Mouse (Mus musculus): ENCODE measurements around the gene Orc2. TPM values are rescaled to one million over a fixed set of nuclear protein-coding genes. Genes with fewer than 3 reads are reported as not detected.

The Orc2 gene
- polyA plus RNA-seq, 1 experiment from 2014 or later, result 11.6 TPM

- no peak overlapping the region for H3K4me2 ChIP-seq (replicated peaks; ENCODE audit: low read depth)
- no peak for DNase-seq (ENCODE audit: low spot score)
- 51% methylated on average over 2 of the region's 2 CpGs for WGBS
- ATAC-seq (ENCODE audit: low FRiP score, low TSS enrichment), result peak; percentile 70; the same call in 1 of the 2 replicates
- no peaks in the 10 kb centered on the region for H3K4me1 ChIP-seq (replicated peaks; ENCODE audit: control insufficient read depth, insufficient read depth)
- no peak overlapping the region for H3K27ac ChIP-seq (replicated peaks)
- peaks cover 19% of the 10 kb centered on the region for H3K36me3 ChIP-seq (ENCODE audit: control insufficient read depth, insufficient read depth, low read length)
- no peaks in the 10 kb centered on the region for H3K9me3 ChIP-seq (ENCODE audit: control insufficient read depth, low read length)
- H3K4me3 ChIP-seq (ENCODE audit: low read depth, low read length), result no peak overlapping the region
- H3K27me3 ChIP-seq (ENCODE audit: control insufficient read depth, insufficient read depth, low read length), result no peaks in the 10 kb centered on the region
- TF ChIP-seq EP300 (optimal IDR thresholded peaks at IDR 0.05) (no peak), CTCF (IDR thresholded peaks at IDR 0.05; ENCODE audit: low read depth) (no peak)
- no peak overlapping the region for H3K9ac ChIP-seq (ENCODE audit: low read length)
Observed at GRCm38 (mm10) chr1:58463935-58464334, 41.0 kb downstream of the Orc2 start.

DNA sequence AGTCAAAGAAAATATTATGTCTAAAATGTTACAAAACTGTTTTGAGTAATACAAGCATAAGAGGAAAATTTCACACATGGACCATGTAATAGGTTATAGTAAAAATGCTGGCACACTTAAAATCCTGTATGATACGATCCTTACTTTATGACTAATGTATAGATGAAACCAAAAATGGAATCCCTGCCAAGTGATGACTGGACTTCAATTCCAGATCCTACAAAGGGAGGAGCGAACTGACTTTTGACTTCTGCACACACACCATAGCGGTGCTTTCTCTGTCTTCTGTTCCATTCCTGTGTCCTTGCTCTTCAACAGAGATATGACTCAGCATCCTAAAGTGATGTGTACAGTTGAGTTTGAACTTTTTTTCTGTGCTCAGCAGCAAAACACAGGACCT, 44.3 kb downstream of the Orc2 start:
- H3K9ac ChIP-seq (ENCODE audit: low read length), result no peak overlapping the region
- H3K36me3 ChIP-seq (ENCODE audit: control insufficient read depth, insufficient read depth, low read length), result peaks cover 19% of the 10 kb centered on the region
- no peak overlapping the region for H3K4me2 ChIP-seq (replicated peaks; ENCODE audit: low read depth)
- no peak overlapping the region for H3K4me3 ChIP-seq (ENCODE audit: low read depth, low read length)
- H3K4me1 ChIP-seq (replicated peaks; ENCODE audit: control insufficient read depth, insufficient read depth), result no peaks in the 10 kb centered on the region
- H3K9me3 ChIP-seq (ENCODE audit: control insufficient read depth, low read length), result no peaks in the 10 kb centered on the region
- no peak overlapping the region for H3K27ac ChIP-seq (replicated peaks)
- TF ChIP-seq EP300 (optimal IDR thresholded peaks at IDR 0.05) (no peak), CTCF (IDR thresholded peaks at IDR 0.05; ENCODE audit: low read depth) (no peak)
- DNase-seq (ENCODE audit: low spot score) (no peak), ATAC-seq (ENCODE audit: low FRiP score, low TSS enrichment) (no peak)
- 80% methylated on average over 3 of the region's 3 CpGs for WGBS
- no peaks in the 10 kb centered on the region for H3K27me3 ChIP-seq (ENCODE audit: control insufficient read depth, insufficient read depth, low read length)

DNA sequence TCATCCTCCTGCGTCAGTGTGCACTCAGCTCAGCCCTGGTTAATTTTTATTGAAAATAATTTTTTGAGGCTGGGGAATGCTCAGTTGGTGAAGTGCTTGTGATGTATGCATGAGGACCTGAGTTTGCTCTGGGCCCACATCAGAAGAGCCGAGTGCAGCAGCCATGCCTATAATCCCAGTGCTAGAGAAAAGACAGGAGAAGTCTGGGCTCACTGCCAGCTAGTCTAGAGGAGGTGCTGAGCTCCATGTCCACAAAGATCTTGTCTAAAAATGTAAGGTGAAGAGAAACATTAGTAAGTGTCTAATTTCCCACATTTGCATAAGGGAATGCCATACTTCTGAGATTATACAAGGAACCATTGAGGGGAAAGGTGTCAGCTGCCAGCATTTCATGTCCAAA, 46.0 kb downstream of the Orc2 start:
- ATAC-seq (ENCODE audit: low FRiP score, low TSS enrichment) (no peak), DNase-seq (ENCODE audit: low spot score) (no peak)
- H3K4me3 ChIP-seq (ENCODE audit: low read depth, low read length), result no peak overlapping the region
- 0 out of 2 replicates have a peak, but pooled peaks cover 11% of the 10 kb centered on the region for H3K36me3 ChIP-seq (ENCODE audit: control insufficient read depth, insufficient read depth, low read length)
- H3K27me3 ChIP-seq (ENCODE audit: control insufficient read depth, insufficient read depth, low read length), result no peaks in the 10 kb centered on the region
- WGBS, result 57% methylated on average over 2 of the region's 2 CpGs
- no peak overlapping the region for H3K27ac ChIP-seq (replicated peaks)
- no peak overlapping the region for H3K4me2 ChIP-seq (replicated peaks; ENCODE audit: low read depth)
- TF ChIP-seq CTCF (IDR thresholded peaks at IDR 0.05; ENCODE audit: low read depth) (no peak), EP300 (optimal IDR thresholded peaks at IDR 0.05) (no peak)
- no peaks in the 10 kb centered on the region for H3K4me1 ChIP-seq (replicated peaks; ENCODE audit: control insufficient read depth, insufficient read depth)
- H3K9ac ChIP-seq (ENCODE audit: low read length), result no peak overlapping the region
- no peaks in the 10 kb centered on the region for H3K9me3 ChIP-seq (ENCODE audit: control insufficient read depth, low read length)

- Histone ChIP-seq H3K27me3 (ENCODE audit: control insufficient read depth, insufficient read depth, low read length) (no peaks in the 10 kb centered on the region), H3K9ac (ENCODE audit: low read length) (no peak overlapping the region), H3K4me2 (replicated peaks; ENCODE audit: low read depth) (no peak overlapping the region), H3K36me3 (ENCODE audit: control insufficient read depth, insufficient read depth, low read length) (0 out of 2 replicates have a peak, but pooled peaks cover 11% of the 10 kb centered on the region), H3K9me3 (ENCODE audit: control insufficient read depth, low read length) (no peaks in the 10 kb centered on the region), H3K4me3 (ENCODE audit: low read depth, low read length) (no peak overlapping the region), H3K4me1 (replicated peaks; ENCODE audit: control insufficient read depth, insufficient read depth) (no peaks in the 10 kb centered on the region), H3K27ac (replicated peaks) (no peak overlapping the region)
- DNase-seq (ENCODE audit: low spot score) (no peak), ATAC-seq (ENCODE audit: low FRiP score, low TSS enrichment) (no peak)
- 81% methylated on average over 5 of the region's 5 CpGs for WGBS
- TF ChIP-seq EP300 (optimal IDR thresholded peaks at IDR 0.05) (no peak), CTCF (IDR thresholded peaks at IDR 0.05; ENCODE audit: low read depth) (no peak)
Observed at GRCm38 (mm10) chr1:58458175-58458574, 46.7 kb downstream of the Orc2 start.

DNA sequence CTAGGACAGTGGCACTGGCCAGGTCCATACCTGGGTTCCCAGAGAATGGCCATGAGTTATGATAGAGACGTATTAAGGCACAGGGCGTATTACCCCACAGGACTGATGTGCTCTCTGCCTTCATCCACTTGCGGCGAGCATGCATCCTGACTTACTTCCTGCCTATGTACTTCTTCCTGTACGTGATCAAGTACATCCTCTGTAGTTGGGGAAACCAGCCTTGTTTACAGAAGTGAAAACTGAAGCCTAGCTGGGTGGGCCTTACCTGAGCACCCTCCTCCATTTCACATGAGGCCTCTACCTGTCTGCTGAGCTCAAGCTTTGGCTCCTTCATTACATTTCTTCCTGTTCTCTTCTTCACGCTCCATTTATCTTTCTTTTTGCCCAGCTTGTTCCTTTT, 50.6 kb downstream of the Orc2 start:
- 0 out of 2 replicates have a peak, but pooled peaks cover 4% of the 10 kb centered on the region for H3K36me3 ChIP-seq (ENCODE audit: control insufficient read depth, insufficient read depth, low read length)
- no peak overlapping the region for H3K27ac ChIP-seq (replicated peaks)
- no peaks in the 10 kb centered on the region for H3K4me1 ChIP-seq (replicated peaks; ENCODE audit: control insufficient read depth, insufficient read depth)
- H3K9ac ChIP-seq (ENCODE audit: low read length), result no peak overlapping the region
- WGBS, result 91% methylated on average over 6 of the region's 6 CpGs
- H3K4me3 ChIP-seq (ENCODE audit: low read depth, low read length), result no peak overlapping the region
- no peak overlapping the region for H3K4me2 ChIP-seq (replicated peaks; ENCODE audit: low read depth)
- no peak for ATAC-seq (ENCODE audit: low FRiP score, low TSS enrichment)
- H3K9me3 ChIP-seq (ENCODE audit: control insufficient read depth, low read length), result no peaks in the 10 kb centered on the region
- DNase-seq (ENCODE audit: low spot score), result no peak
- TF ChIP-seq EP300 (optimal IDR thresholded peaks at IDR 0.05) (no peak), CTCF (IDR thresholded peaks at IDR 0.05; ENCODE audit: low read depth) (no peak)
- no peaks in the 10 kb centered on the region for H3K27me3 ChIP-seq (ENCODE audit: control insufficient read depth, insufficient read depth, low read length)

DNA sequence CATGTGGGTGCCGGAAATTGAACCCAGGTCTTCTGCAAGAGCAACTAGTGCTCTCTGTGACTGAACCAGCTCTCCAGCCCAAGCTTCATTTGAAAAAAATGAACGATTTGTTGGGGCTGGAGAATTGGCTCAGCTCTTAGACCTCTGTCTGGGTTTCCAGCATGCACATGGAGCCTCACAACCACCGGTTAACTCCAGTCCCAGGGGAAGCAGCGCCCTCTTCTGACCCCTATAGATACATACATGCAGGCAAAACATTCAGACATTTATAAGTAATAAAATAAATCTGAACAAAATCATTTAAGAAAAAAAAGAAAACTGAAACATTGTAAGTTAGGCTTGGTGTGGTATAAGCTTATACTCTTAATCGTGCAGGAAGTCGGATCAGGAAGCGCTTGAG, 56.5 kb downstream of the Orc2 start:
- H3K27me3 ChIP-seq (ENCODE audit: control insufficient read depth, insufficient read depth, low read length), result no peaks in the 10 kb centered on the region
- 82% methylated on average over 7 of the region's 7 CpGs for WGBS

More for the DNA sequence above, 56.5 kb downstream of the Orc2 start:
- no peaks in the 10 kb centered on the region for H3K9me3 ChIP-seq (ENCODE audit: control insufficient read depth, low read length)
- H3K4me2 ChIP-seq (replicated peaks; ENCODE audit: low read depth), result no peak overlapping the region
- no peak overlapping the region for H3K9ac ChIP-seq (ENCODE audit: low read length)
- DNase-seq (ENCODE audit: low spot score) (no peak), ATAC-seq (ENCODE audit: low FRiP score, low TSS enrichment) (no peak)
- H3K4me3 ChIP-seq (ENCODE audit: low read depth, low read length), result no peak overlapping the region
- H3K27ac ChIP-seq (replicated peaks), result no peak overlapping the region
- no peaks in the 10 kb centered on the region for H3K4me1 ChIP-seq (replicated peaks; ENCODE audit: control insufficient read depth, insufficient read depth)
- no peaks in the 10 kb centered on the region for H3K36me3 ChIP-seq (ENCODE audit: control insufficient read depth, insufficient read depth, low read length)
- no peak for TF ChIP-seq EP300 (optimal IDR thresholded peaks at IDR 0.05)
- TF ChIP-seq CTCF (IDR thresholded peaks at IDR 0.05; ENCODE audit: low read depth), result no peak
